Mouse (Mus musculus) layer of hippocampus, postnatal 25 days (tissue): ENCODE measurements around the gene Atp6v1e2. TPM values are rescaled to one million over a fixed set of nuclear protein-coding genes. Genes with fewer than 3 reads are reported as not detected.

Experiments
- DNase-seq, 2 experiments: peaks; one replicate each; pipeline ENCODE4 v3.0.0; 2022; ENCODE audit warnings: mixed read lengths in 2 of 2, low spot score in 1 of 2; ENCODE audit errors: extremely low spot score in 1 of 2
- total RNA-seq, 2 experiments: library from RNA; stranded (reverse); gene quantifications; 2 replicates each; pipeline ENCODE4 v1.2.3; 2021

The Atp6v1e2 gene
- under 1 TPM in 1 of 2 experiments, not detected in 1; 0.27 TPM for total RNA-seq

DNA sequence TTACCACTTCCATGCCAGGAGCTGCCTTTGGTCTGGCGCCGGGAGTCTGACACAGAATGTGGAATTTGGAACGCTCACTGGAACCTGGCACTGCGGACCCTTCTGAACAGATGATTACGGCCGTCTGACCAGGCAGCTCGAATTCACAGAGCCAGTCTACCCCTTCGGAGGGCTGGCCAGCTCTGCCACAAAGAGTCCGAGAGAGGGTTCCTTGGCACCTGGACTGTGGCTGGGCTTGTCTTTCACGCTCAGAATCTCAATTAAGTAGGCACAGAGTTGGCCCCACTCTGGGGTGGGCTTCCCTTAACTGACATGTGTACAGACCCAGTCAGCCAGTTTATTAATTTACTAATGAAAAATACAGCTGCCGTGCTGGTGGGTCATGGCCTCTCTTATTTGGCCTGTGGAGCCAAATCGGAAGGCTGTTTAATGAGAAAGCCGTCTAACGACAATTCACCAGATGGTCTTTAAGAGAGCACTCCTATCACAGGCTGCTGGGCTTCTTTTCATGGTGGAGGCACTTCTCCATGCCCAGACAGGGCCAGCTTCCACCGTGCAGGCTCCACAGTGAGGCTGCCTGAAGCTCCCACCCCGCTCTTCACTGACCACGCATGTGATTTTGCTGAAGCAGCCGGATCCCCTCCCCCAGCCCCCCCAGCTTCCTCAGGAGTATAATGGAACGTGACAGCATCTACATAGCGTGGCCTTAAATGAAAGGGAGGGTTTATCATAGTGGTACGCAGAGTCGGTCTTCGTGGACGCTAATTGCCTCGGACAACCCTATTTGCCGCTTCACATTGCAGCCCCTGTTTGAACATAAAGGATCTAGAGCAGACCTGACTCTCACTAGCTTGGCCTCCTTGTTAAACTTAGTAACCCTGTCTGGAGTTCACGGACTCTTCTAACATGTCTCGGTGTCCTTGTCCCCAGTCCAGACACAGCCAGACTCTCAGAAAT lies at the start of gene Atp6v1e2:
Gene Atp6v1e2 (minus strand): TSS at position 58 of the 957 bp plus-strand sequence.
- no peak for DNase-seq

- no peak for DNase-seq
Observed at GRCm38 (mm10) chr17:86997323-86997722, 49.6 kb upstream of the Atp6v1e2 start.

DNA sequence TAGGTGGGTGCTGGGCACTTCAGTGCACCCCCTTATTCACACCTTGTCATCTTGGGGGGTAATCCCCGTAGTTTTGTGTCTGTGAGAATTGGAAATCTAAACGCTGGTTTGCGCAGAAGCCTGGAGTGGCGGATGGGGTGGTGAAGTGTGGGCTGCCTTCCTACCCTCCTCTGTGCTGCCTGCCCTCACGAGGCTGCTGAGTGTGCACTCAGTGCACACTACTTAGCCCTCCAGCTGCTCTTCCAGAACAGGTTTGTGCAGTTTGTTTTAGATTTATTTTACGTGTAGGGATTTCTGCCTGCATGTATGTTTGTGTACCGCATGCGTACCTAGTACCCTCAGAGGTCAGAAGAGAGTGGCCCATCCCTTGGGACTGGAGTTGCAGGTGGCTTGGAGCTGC lies 43.6 kb upstream of the Atp6v1e2 start:
- no peak for DNase-seq

- DNase-seq = no peak
Observed at GRCm38 (mm10) chr17:86988601-86989184, 41.0 kb upstream of the Atp6v1e2 start.

- DNase-seq = no peak
Observed at GRCm38 (mm10) chr17:86988161-86988560, 40.5 kb upstream of the Atp6v1e2 start.

DNA sequence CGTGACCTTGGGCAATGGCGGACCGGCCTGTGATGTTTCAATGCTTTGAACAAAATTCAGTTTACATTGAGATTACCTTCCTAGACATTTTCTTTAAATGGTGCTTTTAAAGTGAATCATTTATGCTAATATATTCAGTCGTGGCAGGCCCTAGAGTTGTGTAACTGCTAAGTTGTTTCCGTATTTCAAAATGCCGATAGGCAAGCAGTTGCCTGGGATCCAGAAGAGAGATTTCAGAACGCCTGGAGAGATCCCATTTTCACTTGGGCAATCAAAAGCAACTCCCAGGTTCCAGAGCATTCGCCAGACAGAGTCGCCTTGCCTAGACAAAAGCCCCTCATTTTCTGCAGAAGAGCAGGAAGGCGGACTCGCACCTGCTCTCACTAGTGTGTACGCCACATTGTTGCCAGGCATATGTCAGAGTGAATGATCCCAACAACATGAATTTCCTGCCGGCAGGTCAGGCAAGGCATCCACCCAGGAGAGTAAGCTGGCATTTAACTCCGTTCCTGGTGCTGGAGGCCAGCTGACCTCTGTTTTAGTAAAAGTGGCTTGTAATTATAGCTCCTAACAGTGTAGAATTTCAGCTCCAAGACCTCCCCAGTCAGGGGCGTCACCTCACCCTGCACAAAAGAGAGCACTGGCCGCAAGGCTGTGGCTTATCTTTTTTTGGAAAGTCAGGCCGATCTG lies 38.9 kb upstream of the Atp6v1e2 start:
- DNase-seq = no peak

DNA sequence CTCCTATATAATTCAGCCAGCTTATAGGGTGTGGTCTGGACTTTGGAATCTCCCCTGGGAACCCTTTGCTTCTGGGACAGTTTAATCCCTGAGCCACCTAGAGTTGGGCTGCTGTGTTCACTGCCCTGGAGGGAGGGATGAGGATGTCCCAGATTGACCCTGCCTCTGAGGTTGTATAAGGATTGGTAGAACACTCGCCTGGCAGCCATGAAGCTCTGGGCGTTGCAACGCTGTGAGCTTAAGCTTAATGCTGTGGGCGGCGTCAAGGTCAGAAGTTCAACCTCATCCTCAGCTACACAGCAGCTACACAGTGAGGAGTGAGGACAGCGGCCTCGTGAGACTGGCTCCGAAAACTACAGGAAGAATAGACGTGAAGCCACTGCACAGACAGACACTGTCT lies 34.8 kb upstream of the Atp6v1e2 start:
- DNase-seq = no peak

GRCm38 (mm10) chr17:86981701-86982100 lies 34.0 kb upstream of the Atp6v1e2 start:
- DNase-seq = no peak

- no peak for DNase-seq
Observed at GRCm38 (mm10) chr17:86981205-86981604, 33.5 kb upstream of the Atp6v1e2 start.

DNA sequence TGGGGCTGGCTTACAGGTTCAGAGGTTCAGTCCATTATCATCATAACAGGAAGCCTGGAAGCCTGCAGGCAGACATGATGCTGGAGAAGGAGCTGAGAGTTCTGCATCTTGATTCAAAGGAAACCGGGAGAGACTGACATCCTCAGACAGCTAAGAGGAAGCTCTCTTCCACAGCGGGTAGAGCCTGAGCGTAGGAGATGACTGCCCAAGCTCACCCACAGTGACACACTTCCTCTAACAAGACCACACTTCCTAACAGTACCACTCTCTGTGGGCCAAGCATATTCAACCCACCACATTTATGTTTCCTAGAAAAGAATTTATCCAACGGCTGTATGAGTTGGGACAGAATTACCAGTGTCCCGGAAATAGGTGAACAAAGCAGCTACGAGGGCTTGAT lies 30.8 kb upstream of the Atp6v1e2 start:
- DNase-seq = no peak

DNA sequence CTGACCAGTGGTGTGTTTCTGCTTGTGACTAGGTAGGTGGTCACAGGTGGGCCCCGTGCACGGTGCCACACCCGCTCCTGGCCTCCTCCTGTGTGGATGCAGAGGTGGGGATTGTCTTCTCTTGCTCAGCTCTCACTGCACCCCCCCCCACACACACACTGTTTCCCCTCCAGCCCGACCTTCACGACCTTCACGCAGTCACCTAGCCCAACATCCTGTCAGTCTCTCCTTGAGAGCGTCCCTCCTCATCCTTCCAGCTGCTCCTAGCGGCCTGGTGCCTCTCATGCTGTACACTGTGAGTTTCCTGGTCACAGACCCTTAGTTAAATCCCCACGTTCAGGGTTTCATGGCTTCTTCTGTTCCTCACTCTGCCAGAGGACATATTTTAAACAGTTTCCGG lies 28.7 kb upstream of the Atp6v1e2 start:
- DNase-seq = no peak

GRCm38 (mm10) chr17:86973097-86973496 lies 25.4 kb upstream of the Atp6v1e2 start:
- DNase-seq = no peak

GRCm38 (mm10) chr17:86971860-86972259 lies 24.2 kb upstream of the Atp6v1e2 start:
- no peak for DNase-seq

DNA sequence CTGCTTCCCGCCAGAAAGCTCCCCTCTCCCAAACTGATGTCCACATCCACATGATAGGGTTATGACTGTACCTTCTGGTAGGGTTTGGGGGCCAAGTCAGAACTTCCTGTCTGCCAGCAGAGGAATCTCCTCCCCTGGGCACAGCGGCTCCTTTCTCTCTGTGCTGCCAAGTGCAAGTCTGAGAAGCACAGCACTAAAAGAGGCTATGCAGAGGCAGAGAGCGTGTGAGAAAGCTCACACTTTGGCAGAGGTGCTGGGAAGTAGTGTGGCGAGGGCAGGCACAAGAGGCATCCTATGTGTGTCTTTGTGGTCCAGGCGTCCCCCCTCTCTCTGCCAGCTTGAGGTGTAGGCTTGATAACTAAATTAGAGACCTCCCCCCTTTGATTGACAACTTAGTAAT lies 23.3 kb upstream of the Atp6v1e2 start:
- no peak for DNase-seq

DNA sequence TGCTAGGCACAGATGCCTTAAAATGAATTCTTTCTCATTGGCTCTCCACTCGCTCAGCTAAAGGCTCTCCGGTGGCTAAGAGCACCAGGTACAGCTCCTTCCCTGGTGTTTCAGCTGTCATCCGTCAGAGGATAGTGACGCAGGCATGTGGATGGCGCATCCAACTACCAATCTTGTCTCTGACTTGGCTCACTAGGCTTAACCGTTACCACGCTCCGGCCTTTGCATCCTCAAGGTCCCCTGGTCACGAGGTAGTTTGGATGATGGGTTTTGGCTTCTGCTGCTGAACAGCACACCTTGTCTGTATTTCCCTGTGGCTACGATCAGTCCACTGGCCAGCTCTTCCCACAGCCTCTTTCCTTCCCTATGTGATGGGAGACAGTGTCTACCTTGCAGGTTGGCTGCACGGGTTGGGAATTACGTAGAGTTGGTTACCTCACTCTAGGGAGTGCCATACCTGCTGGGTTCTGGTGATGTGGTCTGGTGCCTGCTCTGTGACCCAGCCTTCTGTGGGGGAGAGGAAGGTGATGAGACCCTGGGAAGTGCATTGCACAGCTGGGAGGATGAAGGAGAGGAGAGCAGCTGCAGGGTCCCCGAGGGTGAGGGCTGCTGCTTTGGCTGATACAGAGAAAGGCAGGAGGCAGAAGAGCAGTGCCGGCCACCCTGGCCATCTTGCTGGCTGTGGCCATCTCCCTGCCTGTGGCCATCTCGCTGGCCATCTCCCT lies 22.5 kb upstream of the Atp6v1e2 start:
- no peak for DNase-seq

DNA sequence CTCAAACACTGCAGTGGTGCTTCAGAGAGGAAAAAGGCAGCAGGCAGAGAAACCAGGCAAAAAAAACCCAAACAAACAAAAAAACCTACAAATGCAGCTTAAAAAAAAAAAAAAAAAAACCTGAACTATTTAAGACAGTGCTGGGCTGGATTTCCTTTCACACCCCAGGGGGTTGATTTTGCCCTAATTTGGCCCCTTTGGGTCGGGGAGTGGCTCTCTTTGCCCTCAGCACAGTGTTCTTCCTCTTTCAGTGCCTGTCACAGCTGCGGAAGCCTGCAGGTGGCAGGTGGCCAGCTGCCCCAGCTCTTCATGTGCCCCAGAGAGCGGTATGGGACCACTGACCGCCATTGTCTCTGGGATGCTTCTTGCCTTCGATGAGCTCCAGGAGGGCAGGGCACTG lies 21.9 kb upstream of the Atp6v1e2 start:
- no peak for DNase-seq

DNA sequence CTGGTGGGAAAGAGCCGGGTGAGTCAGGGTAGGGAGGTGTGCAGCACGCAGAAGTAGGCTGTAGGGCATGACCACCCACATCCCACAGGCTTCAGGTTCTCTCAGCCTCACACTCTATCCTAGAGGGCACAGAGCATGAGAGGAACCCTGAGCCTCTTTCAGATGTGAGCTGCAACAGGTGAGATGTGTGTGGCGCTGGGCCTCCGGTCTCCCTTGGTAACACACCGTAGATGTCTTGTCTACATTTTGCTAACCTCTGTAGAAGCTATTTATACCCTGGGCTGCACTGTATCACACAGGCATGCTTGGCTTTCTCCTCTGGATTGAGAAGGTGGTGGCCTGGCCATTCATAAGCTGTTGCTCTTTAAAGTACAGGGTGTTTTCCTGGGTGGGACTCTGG lies 20.9 kb upstream of the Atp6v1e2 start:
- DNase-seq = no peak

DNA sequence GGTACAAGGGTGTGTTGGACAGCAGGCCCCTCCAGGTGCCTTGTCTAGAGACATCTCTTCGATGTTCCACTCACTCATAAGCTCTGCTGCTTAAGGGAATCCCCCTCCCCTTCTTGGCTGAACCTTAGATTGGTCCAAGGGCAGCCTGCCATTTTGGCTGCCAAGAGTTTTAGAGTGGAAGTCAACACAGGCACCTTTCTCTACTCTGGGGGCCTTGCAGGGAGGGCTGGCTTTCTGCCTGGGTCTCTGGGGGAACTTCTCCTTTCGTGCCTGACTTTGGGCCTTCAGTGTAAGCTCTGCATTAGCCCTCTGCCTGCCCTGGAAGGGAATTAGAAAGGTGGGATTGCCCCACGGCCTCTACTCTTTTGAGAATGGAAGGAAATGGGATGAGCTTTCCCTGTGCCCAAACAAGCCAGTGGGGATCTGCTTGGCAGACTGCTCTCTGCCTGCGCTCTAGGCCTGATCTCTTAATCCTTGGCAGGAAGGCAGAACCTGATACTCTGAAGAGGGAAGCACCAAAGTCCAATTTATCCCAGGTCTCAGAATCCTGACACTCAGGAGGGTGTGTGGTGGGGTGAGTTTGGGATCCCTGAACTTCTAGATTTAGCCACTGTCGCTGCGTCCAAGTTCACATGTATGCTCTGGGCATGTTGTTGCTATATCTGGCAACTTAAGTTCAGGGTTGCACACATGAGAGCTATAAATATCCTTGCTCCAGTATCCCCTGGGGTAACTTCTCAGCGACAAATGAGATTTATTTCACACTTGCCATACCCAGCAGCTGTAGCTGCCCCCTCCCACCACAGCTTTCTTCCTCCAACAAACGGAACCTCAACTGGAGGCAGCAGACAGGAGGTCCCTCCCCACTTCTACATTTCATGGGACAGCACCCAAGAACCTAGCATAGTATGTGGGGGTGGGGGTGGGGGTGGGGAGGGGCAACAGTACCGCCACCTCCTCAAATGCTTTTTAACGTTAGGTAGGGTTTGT lies 20.1 kb upstream of the Atp6v1e2 start:
- no peak for DNase-seq

DNA sequence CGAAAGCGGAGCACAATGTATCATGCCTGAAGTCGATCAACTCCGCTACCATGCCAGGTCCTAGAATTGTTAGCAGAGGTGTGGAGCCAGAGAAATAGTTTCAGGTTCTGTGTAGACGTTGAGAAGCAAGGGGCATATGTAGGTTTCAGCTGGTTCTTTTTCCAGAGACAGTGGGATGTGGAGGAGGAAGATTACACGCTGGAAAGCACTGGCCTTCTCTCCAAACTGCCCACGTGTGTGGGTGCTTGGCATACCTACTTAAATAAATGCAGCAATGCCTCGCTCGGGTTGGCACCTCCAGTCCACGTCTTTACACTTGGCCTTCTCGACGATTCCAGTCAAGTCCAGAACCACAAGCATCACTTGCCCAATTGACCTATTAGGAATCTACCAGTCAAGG lies 19.4 kb upstream of the Atp6v1e2 start:
- DNase-seq = no peak
